Mouse (Mus musculus) R1 (cell line): ENCODE results near the gene Rpl36al.

ENCODE experiments used
- DNase-seq: peaks from one replicate; pipeline ENCODE4 v3.0.0-alpha.2; 2018; ENCODE audit warnings: low read depth, low spot score

The Rpl36al gene

DNA sequence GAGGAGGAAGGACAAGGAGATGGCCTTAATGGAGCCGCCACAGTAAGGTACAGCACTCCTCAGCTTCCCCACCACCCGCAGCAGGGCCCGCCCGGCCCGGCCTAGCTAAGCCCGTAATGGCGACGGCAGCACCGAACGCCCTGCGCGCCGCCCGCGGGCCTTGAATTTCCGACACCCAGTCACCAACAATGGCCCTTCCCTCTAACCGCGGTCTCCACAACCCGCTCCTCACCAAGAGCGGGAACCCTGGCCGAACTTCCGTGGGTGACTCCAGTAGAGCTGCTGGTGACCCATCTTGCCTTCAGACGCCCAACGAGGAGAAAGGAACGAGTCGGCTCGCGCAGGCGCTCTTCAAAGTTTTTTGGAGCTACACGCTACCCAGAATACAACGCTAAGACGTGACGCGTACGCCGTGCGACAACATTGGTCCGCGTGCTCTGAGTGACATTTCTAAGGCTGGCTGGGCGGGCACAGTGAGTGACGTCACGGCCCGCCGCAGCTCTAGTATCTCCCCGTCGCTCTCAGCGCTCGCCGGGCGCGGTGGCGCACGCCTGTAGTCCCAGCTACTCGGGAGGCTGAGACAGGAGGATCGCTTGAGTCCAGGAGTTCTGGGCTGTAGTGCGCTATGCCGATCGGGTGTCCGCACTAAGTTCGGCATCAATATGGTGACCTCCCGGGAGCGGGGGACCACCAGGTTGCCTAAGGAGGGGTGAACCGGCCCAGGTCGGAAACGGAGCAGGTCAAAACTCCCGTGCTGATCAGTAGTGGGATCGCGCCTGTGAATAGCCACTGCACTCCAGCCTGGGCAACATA lies 24.9 kb downstream of the Rpl36al start, which contains the start of gene Rps29:
Rps29 (minus strand) TSS at position 422 of the 813 bp plus-strand sequence.
- peak; percentile 100 for DNase-seq

DNA sequence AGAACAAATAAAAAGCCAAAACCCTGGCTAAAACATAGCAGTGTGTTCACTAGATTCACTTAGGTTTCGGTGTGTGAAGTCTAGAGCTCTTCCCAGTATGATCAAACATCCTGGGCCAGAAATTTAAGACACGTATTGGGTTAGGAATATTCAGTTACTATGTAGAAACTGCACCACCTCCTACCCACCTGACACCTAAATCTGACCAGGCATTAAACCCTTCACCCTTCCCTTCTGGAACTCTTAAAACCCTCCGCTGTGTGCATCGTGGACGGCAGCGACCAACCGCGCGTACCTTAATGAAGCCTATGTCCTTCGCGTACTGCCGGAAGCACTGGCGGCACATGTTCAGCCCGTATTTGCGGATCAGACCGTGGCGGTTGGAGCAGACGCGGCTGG lies 25.5 kb downstream of the Rpl36al start:
- peak; percentile 38 for DNase-seq

DNA sequence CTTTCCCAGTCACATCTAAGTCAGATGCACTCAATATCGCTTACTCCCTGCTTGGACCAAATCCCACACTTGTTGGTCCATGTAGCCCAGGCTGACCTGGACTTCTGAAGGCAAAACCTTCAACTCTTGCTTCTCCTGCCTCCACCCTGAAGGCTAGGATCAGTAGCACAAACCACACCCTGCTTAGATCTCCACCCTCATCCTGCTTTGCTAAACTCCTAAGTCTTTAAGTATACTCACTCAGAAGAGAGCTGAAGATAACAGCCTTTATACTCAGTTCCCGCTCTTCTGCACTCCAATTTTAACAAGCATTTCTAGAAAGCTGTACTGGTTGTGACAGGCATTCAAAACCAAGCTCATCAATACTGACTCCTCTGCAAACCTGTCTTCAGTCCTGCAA lies 26.8 kb downstream of the Rpl36al start:
- peak; percentile 38 for DNase-seq

DNA sequence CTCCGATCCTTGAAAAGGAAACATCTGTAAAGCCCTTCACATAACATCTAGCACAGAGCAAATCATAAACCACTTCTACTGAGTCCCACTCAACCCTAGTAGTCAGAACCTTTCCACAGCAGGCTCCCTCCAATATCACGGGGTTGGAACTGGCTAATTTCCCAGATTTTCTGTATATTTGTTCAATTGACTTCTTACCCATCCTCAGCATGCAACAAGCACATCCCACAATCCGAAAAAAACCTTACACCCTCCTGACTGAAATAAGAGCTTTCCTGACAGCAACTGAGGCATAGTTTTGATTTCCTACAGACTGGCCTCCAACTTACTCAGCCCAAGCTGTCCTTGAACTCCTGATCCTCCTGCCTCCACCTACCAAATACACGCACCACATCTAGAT lies 27.4 kb downstream of the Rpl36al start:
- no peak for DNase-seq

DNA sequence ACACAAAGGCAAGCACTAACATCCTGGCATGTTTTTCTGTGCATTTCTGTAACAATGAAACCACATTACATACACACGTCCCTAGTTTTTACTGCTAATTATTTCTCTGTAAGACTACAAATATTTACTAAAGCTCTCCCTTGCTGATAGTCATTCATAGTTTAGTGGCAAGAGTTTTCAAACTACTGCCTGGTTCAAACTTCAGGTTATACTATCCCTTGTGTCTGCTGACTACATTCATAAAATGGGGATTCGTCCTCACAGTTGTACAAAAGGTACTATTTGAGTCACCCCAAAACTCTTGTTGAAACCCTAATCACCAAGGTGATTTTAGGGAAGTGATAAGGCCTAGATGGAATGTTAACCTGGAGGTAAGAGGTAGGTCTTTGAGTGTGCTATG lies 28.0 kb downstream of the Rpl36al start:
- no peak for DNase-seq

DNA sequence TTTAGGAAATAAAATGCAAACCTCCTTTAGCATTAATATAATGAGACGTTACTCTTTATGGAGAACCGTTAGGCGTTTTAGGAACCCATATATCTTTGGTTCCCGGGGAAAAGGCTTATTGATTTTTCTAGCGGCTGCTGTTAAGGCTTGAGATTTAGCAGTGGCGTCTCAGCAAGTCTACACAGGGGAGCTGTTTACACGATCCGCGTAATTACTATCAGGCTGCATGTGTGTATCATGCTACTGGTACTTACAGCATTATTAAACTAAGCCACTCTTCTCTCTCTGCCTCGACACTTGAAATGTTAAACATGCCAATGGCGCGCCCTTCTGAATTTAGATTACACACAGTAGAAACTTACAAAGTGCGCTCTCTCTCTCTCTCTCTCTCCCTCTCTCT lies 33.8 kb downstream of the Rpl36al start:
- DNase-seq = no peak

DNA sequence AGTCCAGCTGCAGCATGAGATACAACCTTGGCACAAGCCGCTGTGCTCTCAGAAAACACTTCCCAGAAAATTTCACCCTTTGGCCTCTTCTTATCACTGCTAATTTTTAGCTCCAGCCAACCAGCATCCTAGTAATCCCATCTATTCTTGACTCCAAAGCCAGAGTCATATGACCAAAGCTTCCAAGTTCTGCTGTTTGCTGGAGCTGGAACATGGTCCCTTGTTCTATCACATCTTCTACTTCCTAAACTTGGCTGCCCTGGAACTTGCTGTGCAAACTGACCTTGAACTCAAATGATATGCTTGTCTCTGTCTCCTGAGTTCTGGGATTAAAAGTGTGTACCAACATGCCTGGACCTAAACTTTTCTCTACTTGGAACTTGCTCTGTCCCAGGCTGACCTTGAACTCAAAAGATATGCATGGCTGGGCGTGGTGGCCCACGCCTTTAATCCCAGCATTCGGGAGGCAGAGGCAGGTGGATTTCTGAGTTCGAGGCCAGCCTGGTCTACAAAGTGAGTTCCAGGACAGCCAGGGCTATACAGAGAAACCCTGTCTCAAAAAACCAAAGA lies 36.6 kb downstream of the Rpl36al start:
- peak; percentile 52 for DNase-seq

DNA sequence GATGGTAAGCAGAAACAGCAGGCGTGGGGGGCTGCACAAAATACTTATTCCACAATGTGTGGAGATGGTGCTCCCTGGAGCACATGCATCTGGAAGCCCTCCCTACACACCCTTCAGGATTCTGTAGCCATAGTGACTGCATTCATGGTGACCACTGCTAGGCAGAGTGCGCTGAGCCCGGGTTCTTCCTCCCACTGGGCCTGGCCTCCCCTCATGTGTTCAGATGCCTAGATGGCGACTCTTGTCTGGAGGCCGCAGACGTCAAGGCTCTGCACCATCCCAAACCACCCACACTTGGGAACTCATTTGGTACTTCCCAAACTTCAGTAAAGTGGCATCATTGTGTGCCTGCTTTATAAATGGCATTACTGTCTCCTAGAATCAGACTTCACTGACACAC lies 40.4 kb downstream of the Rpl36al start:
- no peak for DNase-seq

DNA sequence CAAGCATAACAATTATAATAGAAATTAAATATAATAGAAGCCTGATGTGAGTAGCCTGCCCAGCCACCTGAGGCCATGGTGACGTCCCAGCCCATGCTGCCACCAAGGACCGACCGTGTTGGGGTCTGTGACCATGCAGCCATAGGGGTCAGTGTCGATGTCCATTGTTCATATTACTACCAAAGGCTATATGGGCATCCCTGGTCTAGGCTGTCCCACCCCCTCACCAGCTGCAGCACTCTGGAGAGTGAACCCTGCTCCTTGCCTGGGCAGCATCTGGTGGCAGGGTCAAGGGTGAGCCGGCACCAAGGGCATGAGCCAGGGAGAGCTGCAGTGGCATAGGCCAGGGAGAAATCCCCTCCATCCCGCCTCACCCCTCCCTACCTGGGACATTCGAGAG lies 44.0 kb downstream of the Rpl36al start:
- DNase-seq = no peak

DNA sequence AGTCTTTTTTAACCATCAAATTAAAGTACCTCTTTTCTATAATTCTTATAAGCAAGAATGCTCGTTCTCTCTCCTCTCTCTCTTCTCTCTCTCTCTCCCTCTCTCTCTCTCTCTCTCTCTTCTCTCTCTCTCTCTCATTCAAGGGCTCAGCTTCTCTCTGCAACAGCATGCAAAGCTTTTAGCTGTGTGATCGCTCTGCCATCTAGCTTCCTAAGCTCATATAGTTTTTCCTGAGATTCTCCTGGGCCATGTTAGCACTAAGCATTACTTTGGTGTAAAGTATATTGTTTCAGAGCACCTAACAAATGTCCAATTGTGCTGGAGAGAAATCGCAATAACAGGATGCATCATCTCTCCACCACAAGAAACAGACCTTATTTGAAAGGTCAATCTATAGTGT lies 44.7 kb downstream of the Rpl36al start:
- no peak for DNase-seq
